Mouse (Mus musculus) heart, embryonic 15.5 days (tissue): ENCODE measurements around the gene Tmbim4. TPM values are rescaled to one million over a fixed set of nuclear protein-coding genes. Genes with fewer than 3 reads are reported as not detected.
"Not testable (repeated sequence)": the region's sequence is repeated elsewhere in the genome, so short reads cannot be mapped to it uniquely, and the experiment has no call there.

Source experiments
- ATAC-seq: fragments of 200-750 bp; cut with Nextera tagmentation; replicated peaks from 2 replicates; pipeline ENCODE4 v1.8.0; 2017; ENCODE audit warnings: low read depth, moderate TSS enrichment; ENCODE audit not compliant: insufficient number of reproducible peaks, insufficient read depth, low FRiP score
- H3K27ac ChIP-seq: fragments of 300-500 bp; sonication (generic); 2 replicates; pipeline ENCODE4 v1.5.1; 2015; ENCODE audit warnings: mild to moderate bottlenecking, inconsistent platforms
- H3K27me3 ChIP-seq: fragments of 300-500 bp; sonication (generic); 2 replicates; pipeline ENCODE4 v1.6.1; 2015; ENCODE audit warnings: inconsistent platforms
- H3K36me3 ChIP-seq: fragments of 300-500 bp; sonication (generic); 2 replicates; pipeline ENCODE4 v1.6.1; 2015; ENCODE audit warnings: mild to moderate bottlenecking, inconsistent platforms
- H3K4me1 ChIP-seq: fragments of 300-500 bp; sonication (generic); replicated peaks from 2 replicates; pipeline ENCODE4 v1.6.1; 2015; ENCODE audit warnings: inconsistent platforms
- H3K4me2 ChIP-seq: fragments of 300-500 bp; sonication (generic); 2 replicates; pipeline ENCODE4 v1.6.1; 2015; ENCODE audit warnings: inconsistent platforms, mild to moderate bottlenecking, moderate library complexity
- H3K4me3 ChIP-seq: fragments of 300-500 bp; sonication (generic); 2 replicates; pipeline ENCODE4 v1.5.1; 2015; ENCODE audit warnings: mild to moderate bottlenecking, inconsistent platforms
- H3K9ac ChIP-seq: fragments of 300-500 bp; sonication (generic); 2 replicates; pipeline ENCODE4 v1.6.1; 2015; ENCODE audit warnings: mild to moderate bottlenecking, inconsistent platforms
- H3K9me3 ChIP-seq: fragments of 300-500 bp; sonication (generic); replicated peaks from 2 replicates; pipeline ENCODE4 v1.6.1; 2016; ENCODE audit warnings: inconsistent platforms
- WGBS: fragments of 180-500 bp; shearing (Covaris S2); methylation state at CpG from one replicate; pipeline ENCODE4 v1.1.7; 2015; ENCODE audit warnings: mixed read lengths; 5-methylcytosine and 5-hydroxymethylcytosine counted together
- polyA plus RNA-seq: library from polyadenylated mRNA; unstranded; fragments of >200 nt; fragmentation: Nextera tagmentation; extraction: Ambion mirVana; gene quantifications from 2 replicates; pipeline ENCODE4 v1.2.1, GENCODE M21; 2015

Gene Tmbim4
- polyA plus RNA-seq, 1 experiment from 2014 or later, result 103 TPM

DNA sequence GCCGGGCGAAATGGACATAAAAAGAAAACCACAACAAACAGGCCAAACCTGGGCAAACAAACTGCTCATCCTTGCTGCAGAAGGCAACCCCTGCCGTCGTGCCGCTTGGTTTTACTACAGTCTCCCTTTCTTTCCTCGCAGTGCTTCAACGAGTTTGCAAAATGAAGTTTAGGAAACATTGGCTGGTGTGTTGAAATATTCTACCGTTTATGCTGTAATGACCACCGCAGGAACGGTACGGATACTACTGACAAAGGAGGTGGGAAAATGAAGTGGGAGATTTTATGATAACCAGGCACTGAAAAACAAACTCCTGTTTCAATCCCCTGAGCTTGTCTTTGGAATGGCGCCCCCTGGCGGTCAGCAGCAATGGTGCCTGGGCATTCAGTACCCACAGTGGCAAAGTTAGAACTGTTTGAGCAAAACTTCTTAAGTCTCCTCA is 592 bp downstream of the Tmbim4 start, which contains the start of gene Irak3:
Gene Irak3, minus strand, starts transcription at position 170 of the 442 bp plus-strand sequence.
- H3K9ac ChIP-seq, result peak within 1 kb of the TSS; percentile 45
- no peaks in the 10 kb centered on the region for H3K9me3 ChIP-seq
- H3K4me2 ChIP-seq, result peak within 1 kb of the TSS; percentile 99
- WGBS, result under 1% methylated on average over 13 of the region's 13 CpGs
- peak within 1 kb of the TSS; percentile 66 for H3K4me3 ChIP-seq
- peaks cover 9% of the 10 kb centered on the region; the same call in 1 of the 2 replicates for H3K27me3 ChIP-seq
- peak; percentile 42 for ATAC-seq
- H3K27ac ChIP-seq, result no peak within 1 kb of the TSS
- no peaks in the 10 kb centered on the region for H3K36me3 ChIP-seq
- H3K4me1 ChIP-seq, result peaks cover 8% of the 10 kb centered on the region

DNA sequence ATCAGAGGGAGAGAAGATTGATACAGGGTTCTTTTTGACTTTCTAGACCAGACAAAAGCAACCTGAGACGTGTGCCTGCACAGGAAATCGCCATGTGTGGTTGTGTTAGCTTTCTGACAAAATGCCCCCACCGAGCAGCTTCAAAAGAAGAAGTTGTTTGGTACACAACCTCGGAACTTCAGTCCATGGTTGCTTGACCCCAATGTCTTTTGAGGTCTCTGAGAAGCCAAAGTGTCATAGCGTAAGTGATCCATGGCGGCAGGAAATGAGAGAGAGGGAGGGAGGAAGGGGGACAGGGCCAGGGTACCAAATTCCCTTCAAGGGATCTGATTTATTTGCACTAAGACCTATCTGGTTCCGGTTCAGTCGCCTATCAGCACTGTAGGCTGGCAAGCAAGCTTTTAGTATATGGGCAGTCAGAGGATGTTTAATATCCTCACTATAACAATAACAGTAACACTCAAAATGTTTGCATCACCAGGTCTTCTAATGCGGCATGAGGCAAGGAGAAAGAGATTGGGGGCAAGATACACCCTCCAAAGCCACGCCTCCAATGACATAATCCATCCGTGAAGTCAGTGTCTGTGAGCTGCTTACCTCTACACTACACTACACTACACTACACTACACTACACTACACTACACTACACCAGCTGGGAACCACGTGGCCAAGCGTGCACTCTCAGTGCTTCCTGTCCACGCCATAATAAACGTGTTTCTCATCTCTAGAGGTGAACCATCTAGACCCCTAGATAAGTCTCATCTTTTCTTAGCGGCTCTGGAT is 1.3 kb downstream of the Tmbim4 start:
- 66% methylated on average over 16 of the region's 16 CpGs for WGBS
- Histone ChIP-seq H3K4me2 (no peak overlapping the region; the same call in 1 of the 2 replicates), H3K36me3 (no peaks in the 10 kb centered on the region), H3K27me3 (peaks cover 9% of the 10 kb centered on the region; the same call in 1 of the 2 replicates), H3K4me1 (peaks cover 8% of the 10 kb centered on the region), H3K27ac (no peak overlapping the region), H3K9ac (no peak overlapping the region), H3K9me3 (no peaks in the 10 kb centered on the region), H3K4me3 (no peak overlapping the region)
- ATAC-seq, result no peak

DNA sequence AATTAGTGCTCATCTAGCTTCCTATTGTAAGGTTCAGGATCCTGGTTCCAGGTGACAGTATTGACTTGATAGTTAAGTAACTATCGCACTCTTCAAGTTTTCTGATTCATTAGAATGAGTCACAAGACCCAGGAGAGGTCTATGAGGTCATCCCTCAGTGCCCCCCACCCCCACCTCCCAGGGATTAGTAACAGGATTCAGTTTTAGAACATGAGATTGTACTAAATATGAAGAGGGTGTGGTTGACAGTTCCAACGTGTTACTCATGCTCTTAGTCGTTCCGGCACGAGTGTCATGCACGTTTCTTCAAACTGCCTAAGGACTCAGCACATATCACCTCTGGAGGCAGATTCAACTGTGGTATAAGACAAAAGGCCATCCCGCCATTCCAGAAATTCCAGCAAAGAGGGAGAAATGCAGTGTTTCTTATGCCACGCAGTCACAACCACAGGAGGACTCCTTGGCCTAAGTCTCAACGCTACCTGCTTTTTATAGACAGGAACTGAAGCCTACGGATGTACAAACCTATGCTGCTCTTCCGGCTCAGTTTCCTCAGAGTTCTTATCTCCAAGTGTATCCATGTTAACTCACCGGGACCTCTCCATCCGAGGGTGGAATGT is 3.3 kb downstream of the Tmbim4 start:
- Histone ChIP-seq H3K27me3 (peaks cover 9% of the 10 kb centered on the region; the same call in 1 of the 2 replicates), H3K4me2 (no peak overlapping the region), H3K9me3 (no peaks in the 10 kb centered on the region), H3K4me3 (no peak overlapping the region), H3K27ac (no peak overlapping the region), H3K36me3 (no peaks in the 10 kb centered on the region), H3K4me1 (peaks cover 11% of the 10 kb centered on the region), H3K9ac (no peak overlapping the region)
- 68% methylated on average over 13 of the region's 13 CpGs for WGBS
- ATAC-seq, result no peak

- no peak for ATAC-seq
- H3K4me2 ChIP-seq, result no peak overlapping the region
- H3K4me1 ChIP-seq, result peaks cover 6% of the 10 kb centered on the region; the same call in 1 of the 2 replicates
- H3K27ac ChIP-seq, result no peak overlapping the region
- 72% methylated on average over 8 of the region's 8 CpGs for WGBS
- no peaks in the 10 kb centered on the region; the same call in 1 of the 2 replicates for H3K27me3 ChIP-seq
- no peak overlapping the region for H3K4me3 ChIP-seq
- H3K9me3 ChIP-seq, result no peaks in the 10 kb centered on the region
- no peak overlapping the region for H3K9ac ChIP-seq
- no peaks in the 10 kb centered on the region for H3K36me3 ChIP-seq
Measured at GRCm38 (mm10) chr10:120208015-120208414, 6.6 kb downstream of the Tmbim4 start.

- Histone ChIP-seq H3K27ac (no peak overlapping the region), H3K4me1 (peaks cover 6% of the 10 kb centered on the region; the same call in 1 of the 2 replicates), H3K36me3 (no peaks in the 10 kb centered on the region), H3K4me3 (peak overlapping the region; percentile 87), H3K27me3 (no peaks in the 10 kb centered on the region), H3K9ac (peak overlapping the region; percentile 82), H3K4me2 (peak overlapping the region; percentile 68), H3K9me3 (no peaks in the 10 kb centered on the region)
- 3% methylated on average over 53 of the region's 53 CpGs for WGBS
- ATAC-seq, result peak; percentile 84
Measured at GRCm38 (mm10) chr10:120208575-120209538, 7.5 kb downstream of the Tmbim4 start.

DNA sequence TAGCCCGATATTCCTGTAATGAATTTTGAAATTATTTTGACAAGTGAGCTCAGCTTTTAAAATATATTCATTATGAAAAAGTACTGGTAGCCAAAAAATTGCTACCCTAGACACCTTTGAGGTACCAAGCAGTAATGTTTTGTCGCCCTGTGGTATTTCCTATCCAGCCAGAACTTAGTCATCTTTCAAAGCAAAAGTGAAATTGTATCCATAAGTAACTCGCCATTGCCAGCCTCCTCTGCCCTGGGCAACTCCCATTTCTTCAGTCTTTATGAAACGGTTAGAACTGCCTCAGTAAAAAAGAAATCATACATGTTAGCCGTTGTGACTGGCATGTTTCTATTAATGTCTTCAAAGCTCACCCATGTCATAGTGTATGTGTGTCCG is 8.1 kb downstream of the Tmbim4 start:
- Histone ChIP-seq H3K4me3 (peak overlapping the region; percentile 87), H3K36me3 (no peaks in the 10 kb centered on the region), H3K27me3 (no peaks in the 10 kb centered on the region), H3K4me1 (peaks cover 6% of the 10 kb centered on the region; the same call in 1 of the 2 replicates), H3K9ac (no peak overlapping the region), H3K4me2 (peak overlapping the region; percentile 68), H3K27ac (no peak overlapping the region), H3K9me3 (no peaks in the 10 kb centered on the region)
- WGBS, result 57% methylated on average over 6 of the region's 6 CpGs
- no peak for ATAC-seq

DNA sequence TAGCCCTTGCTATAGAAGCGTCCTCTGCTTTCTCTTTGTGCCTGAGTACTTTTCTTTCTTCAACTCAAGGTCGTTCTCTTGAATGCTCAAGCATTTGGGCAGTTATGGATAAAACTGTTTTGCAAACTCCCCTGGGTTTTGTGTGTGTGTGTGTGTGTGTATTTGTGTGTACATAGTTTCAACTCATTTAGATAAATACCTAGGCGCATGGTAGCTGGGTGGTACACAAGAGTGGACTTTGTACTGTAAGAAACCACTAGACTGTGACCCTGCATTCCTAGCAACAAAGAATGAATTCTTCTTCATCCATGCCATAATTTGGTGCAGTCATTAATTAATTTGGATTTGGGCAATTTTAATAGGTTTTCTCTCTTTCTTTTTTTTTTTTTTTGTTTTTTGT is 8.7 kb downstream of the Tmbim4 start:
- no peaks in the 10 kb centered on the region for H3K36me3 ChIP-seq
- H3K9ac ChIP-seq, result no peak overlapping the region
- no peaks in the 10 kb centered on the region for H3K9me3 ChIP-seq
- H3K4me3 ChIP-seq, result peak overlapping the region; percentile 87
- H3K4me1 ChIP-seq, result peaks cover 6% of the 10 kb centered on the region; the same call in 1 of the 2 replicates
- 81% methylated on average over 3 of the region's 3 CpGs for WGBS
- no peak for ATAC-seq
- no peaks in the 10 kb centered on the region for H3K27me3 ChIP-seq
- no peak overlapping the region for H3K27ac ChIP-seq
- peak overlapping the region; percentile 68 for H3K4me2 ChIP-seq

- not testable (repeated sequence) for H3K4me3 ChIP-seq, H3K4me2 ChIP-seq, H3K9ac ChIP-seq, H3K9me3 ChIP-seq, H3K27me3 ChIP-seq, H3K27ac ChIP-seq, ATAC-seq, H3K4me1 ChIP-seq
- H3K36me3 ChIP-seq, result peaks cover 19% of the 10 kb centered on the region
- 78% methylated on average over 1 of the region's 1 CpGs for whole genome bisulfite sequencing
Measured at GRCm38 (mm10) chr10:120217099-120217498, 15.7 kb downstream of the Tmbim4 start.

GRCm38 (mm10) chr10:120218996-120219395 is 17.6 kb downstream of the Tmbim4 start:
- no peaks in the 10 kb centered on the region for H3K9me3 ChIP-seq
- no peak overlapping the region for H3K4me2 ChIP-seq
- peaks cover 22% of the 10 kb centered on the region for H3K36me3 ChIP-seq
- H3K4me3 ChIP-seq, result no peak overlapping the region
- no peak overlapping the region for H3K9ac ChIP-seq
- no peak for ATAC-seq
- no peak overlapping the region for H3K27ac ChIP-seq
- no peaks in the 10 kb centered on the region for H3K4me1 ChIP-seq
- WGBS, result 89% methylated on average over 10 of the region's 10 CpGs
- H3K27me3 ChIP-seq, result no peaks in the 10 kb centered on the region

DNA sequence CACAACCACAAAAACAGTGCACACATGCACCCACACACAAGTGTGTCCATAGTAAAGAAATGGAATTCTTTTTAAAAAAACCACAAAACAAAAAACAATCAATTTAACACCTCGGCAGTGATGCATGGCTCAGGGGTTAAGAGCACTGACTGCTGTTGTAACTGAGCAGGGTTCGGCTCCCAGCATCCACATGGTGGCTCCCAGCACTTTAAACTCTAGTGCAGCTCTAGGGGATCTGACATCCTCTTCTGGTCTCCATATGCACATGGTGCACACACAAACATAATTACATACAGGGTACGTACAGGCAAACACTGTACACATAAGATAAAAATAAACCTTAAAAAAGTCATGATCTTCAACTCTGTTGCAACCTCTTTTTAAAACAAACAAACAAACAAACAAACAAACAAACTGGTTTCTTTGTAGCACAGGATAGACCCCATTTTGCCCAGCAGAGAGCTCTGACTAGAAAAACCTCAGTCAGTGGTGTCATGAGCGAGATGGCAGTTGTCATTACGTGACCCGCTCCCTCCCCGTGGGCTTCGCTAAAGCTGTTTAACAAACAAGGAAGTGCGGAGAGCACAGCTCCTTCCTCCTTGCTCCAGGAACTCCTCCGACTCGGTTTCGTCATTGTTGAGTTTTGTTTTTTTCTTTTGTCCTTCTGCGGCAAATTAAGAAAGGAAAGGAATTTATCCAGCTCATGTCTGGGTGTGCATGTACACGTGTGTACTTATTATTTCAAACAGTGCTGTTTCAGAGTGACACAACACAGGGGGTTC is 18.4 kb downstream of the Tmbim4 start:
- Histone ChIP-seq H3K9me3 (no peaks in the 10 kb centered on the region), H3K27ac (0 out of 2 replicates have a peak overlapping the region, but pooled peaks have one; percentile 26), H3K4me2 (no peak overlapping the region), H3K9ac (no peak overlapping the region), H3K27me3 (no peaks in the 10 kb centered on the region), H3K4me3 (no peak overlapping the region), H3K36me3 (peaks cover 27% of the 10 kb centered on the region), H3K4me1 (no peaks in the 10 kb centered on the region)
- no peak for ATAC-seq
- WGBS, result 75% methylated on average over 14 of the region's 14 CpGs
